Mouse (Mus musculus) kidney, adult 9 months (tissue): Measurements from ENCODE around the gene Olfr1371.

Source experiments
- DNase-seq: peaks from one replicate; pipeline ENCODE4 v3.0.0; 2022

Gene Olfr1371

GRCm38 (mm10) chr11:52213887-52214286 lies at the start of gene Olfr1371:
Gene Olfr1371 (minus strand): TSS chr11:52213987.
- no peak for DNase-seq

GRCm38 (mm10) chr11:52262338-52262737 lies 48.6 kb upstream of the Olfr1371 start:
- DNase-seq, result no peak

DNA sequence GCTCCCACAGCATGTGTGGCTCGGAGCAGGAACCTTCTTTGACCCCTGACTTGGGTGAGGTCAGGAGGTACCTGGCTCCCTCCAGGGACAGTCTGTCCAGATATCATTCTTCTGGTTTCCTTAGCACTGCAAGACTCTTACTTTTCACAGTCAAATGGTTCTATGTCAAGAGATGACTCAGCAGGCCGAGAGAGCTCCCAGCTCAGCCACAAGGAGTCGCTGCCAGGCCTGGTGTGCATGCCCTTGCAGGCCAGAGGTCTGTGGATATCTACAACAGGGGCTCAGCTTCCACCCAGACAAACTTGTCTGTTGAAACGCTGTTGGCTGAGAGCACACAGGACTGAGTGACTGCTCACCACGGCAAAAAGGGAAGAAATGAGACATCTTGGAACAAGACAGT lies 48.1 kb upstream of the Olfr1371 start:
- DNase-seq, result peak; percentile 69

DNA sequence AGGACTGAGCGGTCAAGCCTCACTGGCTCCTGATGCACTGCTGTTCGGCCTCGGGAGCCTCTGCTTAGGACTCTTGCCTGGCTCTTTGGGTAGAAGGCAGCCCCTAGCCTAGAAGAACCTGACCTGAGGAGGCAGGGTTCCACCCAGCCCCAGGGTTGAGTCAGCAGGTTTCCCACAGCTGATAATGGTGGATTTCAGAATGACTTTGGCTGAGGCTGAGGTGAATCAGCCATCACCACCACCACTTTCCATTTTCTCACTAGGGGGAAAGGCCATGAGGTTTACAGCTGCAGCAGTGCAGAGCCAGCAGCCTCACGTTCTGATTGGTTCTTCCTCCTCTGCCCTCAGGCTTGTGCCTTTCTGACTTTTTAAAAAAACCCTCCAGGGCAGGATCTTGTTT lies 47.1 kb upstream of the Olfr1371 start:
- DNase-seq, result no peak

DNA sequence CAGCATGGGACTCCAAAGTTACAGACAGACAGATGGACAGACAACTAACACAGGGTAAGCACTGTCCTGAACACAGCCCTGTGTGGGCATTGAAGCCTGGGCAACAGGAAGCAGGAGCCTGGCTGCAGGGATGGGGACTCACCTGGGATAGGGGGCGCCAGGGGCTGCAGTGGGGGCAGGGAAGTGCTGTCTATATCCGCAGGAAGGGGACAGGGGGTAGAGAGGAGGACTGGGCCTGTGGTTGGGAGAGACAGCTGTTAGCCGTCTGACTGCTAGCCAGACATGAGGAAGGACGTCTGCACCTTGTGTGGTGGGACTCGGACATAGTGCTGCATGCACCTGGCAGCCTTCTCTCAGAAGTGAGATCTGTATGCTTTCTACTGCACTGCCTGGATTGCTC lies 44.9 kb upstream of the Olfr1371 start:
- DNase-seq, result no peak

DNA sequence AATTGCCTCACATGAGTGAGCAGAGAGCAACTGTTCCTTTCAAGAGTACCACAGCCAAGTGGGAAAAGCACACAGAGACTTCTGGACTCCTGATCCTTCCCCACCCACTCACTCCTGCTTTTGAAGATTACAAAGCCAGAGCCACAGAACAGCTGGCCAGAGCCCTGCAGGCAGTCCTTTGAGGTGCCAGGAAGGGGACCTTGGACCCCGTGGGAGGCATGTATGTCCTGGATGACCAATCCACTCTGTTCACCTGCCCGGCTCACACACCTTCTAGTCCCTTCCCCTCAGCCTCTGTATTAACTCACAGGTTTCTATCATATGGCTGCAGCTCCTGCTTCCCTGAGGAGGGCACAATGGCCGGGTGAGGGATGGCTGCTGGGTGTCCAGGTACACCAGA lies 43.6 kb upstream of the Olfr1371 start:
- peak; percentile 25 for DNase-seq

GRCm38 (mm10) chr11:52255077-52255476 lies 41.3 kb upstream of the Olfr1371 start:
- DNase-seq, result no peak

- DNase-seq, result peak; percentile 91
These were observed 40.0 kb upstream of the Olfr1371 start for GRCm38 (mm10) chr11:52253674-52254375.

- no peak for DNase-seq
These were observed 38.9 kb upstream of the Olfr1371 start for GRCm38 (mm10) chr11:52252692-52253091.

DNA sequence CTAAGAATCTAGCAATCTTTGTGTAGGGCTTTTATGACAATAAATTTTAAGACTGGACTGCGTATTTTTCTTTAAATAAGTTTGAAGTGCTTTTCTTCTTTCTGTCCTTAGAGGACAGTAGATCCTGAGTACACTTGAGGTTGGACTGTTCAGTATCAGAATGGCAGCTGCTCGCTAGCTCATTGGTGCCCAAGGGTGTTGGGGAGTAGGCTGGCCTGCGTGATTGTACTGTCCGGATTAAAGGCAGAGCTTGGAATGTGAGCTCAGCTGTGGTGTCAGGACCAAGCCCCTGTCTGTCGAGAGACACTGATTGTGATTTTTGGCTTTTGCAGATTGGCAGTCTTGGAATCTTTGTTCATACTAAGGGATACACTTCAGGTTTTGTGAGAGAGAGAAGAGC lies 38.0 kb upstream of the Olfr1371 start:
- no peak for DNase-seq

DNA sequence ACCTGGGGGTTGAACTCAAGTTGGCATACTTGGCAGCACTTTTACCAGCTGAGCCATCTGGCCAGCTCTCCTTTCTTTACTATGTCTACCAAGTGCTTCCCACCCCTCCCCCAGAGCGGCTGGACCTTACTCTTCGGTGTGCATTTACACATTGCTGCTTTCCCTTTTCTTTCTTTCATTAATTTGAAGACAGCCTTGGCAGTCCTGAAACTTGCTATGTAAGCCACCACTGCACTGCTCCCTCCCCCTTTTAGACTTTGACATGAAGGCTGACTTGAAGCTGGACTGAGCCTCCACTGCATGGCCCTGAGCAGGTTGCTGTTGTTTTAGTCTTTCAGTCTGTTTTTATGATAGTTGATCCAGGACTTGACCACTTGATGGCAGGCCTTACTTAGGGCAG lies 35.7 kb upstream of the Olfr1371 start:
- peak; percentile 82 for DNase-seq

GRCm38 (mm10) chr11:52240898-52241542 lies 27.2 kb upstream of the Olfr1371 start:
- no peak for DNase-seq

DNA sequence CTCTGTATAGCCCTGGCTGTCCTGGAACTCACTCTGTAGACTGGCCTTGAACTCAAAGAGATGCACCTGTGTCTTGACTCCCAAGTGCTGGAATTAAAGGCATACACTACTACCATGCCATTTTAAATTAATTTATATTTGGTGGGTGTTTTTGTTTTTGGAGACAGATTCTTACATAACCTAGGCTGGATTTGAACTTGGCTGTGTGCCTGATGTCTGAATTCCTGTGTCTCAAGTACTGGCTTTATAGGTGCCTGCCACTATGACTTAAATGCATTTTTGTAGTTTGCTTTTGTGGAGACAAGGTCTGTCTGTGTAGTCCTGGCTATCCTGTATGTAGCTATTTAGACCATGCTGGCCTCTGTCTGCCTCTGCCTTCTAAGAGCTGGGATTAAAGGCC lies 20.7 kb upstream of the Olfr1371 start:
- DNase-seq, result peak; percentile 61

DNA sequence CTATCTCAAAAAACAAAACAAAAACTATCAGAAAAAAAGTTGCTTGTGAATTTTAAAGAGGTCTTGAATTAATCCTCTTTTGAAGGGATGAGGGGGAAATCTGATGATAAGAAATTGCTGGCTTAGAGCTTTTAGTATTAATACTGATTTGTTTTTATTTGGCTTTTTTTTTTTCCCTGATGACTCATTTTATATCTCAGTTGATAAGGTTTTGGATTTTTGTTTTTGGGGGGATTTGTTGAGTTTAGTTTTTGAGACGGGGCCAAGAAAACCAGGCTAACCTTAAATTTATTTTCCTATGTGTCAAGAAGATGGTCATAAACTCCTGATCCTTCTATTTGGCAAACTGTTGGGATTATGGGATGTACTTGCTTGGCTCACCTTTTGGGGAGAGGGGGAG lies 20.1 kb upstream of the Olfr1371 start:
- DNase-seq, result no peak

- DNase-seq, result no peak
These were observed 19.4 kb upstream of the Olfr1371 start for GRCm38 (mm10) chr11:52233043-52233653.

- peak; percentile 92 for DNase-seq
These were observed 18.1 kb upstream of the Olfr1371 start, which contains the start of gene Skp1a for GRCm38 (mm10) chr11:52231606-52232541. Gene Skp1a (plus strand): TSS chr11:52231995.

GRCm38 (mm10) chr11:52230694-52231093 lies 16.9 kb upstream of the Olfr1371 start:
- no peak for DNase-seq

DNA sequence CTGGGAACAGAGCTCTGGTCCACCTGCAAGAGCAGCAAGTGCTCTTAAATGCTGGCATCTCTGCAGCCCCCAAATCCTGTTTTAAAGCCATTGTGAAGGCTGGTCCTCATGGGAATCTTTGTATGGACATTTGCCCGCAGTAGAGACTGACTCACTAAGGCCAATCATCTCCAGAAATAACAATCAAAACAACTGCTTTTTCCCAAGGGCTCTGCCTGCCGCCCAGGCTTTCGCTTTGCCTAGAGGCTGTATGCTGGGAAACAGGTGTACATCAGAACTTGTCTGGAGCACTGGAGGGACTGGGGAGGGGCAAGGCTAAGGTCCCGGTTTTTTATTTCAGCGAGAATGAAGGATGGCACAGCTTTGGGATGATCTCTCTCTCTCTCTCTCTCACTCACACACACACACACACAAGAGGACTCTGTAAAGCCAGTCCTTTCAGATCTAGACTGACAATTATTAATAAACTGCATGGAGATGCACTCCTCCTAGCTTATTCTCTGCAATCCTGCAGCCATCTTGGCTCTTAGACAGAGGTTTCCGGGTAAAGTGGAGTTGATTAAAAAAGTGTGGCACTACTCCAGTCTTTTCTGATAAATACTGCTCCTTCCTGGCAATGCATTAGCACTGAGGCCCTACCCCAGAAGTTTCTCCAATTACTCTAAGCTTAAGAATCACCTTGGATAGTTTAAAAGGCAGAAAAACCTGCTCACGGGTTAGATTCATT lies 15.1 kb upstream of the Olfr1371 start:
- DNase-seq, result no peak

DNA sequence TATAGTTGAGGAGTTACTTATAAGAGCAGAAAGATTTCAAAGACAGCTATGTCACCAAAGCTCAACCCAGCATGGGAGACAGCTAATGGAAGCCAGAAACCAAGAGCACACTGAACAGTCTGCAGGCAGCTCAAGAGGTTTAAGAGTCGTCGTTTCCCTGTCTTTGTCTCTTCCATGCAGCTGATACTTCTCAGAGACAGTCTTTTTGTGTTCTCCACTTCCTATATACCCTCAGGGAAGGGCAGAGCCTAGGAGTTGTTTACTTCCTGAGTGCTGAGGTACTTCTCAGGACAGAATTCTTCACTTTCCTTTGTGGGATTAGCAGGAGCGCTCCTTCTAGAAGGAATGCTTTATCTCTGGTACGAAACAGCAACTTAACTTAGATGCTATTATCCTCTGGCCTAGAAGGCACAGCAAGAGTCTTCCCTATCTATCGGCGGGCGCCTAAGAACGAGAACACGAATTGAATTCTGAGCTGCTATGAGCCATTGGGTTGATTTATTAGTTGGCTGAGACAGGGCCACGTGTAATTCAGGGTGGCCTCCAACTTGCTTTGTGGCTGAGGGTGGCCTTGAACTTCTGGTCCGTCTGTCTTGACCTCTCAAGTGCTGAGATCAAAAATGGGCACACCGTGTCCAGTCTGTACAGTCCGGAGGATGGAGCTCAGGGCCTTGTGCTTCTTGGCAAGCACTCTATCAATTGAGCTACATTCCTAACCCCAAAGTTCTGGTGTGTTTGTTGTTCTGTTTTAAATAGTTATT lies 13.9 kb upstream of the Olfr1371 start:
- DNase-seq, result no peak

- DNase-seq, result peak; percentile 64
These were observed 13.3 kb upstream of the Olfr1371 start for GRCm38 (mm10) chr11:52227053-52227452.

DNA sequence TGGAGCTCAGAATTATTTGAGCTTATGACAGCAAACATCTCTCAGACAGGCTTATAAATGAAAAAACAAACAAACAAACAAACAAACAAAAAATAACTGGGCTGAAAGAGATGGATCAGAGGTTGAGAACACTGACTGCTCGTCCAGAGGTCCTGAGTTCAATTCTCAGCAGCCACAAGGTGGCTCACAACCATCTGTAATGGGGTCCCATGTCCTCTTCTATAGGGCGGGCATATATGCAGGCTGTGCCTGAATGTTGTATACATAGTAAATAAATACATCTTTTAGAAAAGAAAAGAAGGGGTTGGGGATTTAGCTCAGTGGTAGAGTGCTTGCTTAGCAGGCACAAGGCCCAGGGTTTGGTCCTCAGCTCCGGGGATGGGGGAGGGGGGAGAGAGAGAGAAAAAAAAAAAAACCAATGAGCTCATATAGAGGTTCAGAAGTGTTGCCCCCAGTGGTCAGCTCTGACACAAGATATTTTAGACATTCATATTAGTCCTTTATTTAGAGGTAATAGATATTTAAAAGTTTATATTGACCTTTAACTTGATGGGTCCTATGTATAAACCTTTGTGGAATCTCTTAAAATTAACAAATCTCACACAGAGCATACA lies 12.3 kb upstream of the Olfr1371 start:
- DNase-seq, result no peak
